Mouse (Mus musculus) limb, embryonic 11.5 days (tissue): ENCODE measurements around the gene Fyn. TPM values are rescaled to one million over a fixed set of nuclear protein-coding genes. Genes with fewer than 3 reads are reported as not detected.
A peak's percentile ranks its signal among the peaks of the same experiment; 100 is the strongest.

Experiments
- ATAC-seq: fragments of 200-750 bp; cut with Nextera tagmentation; 2 replicates; pipeline ENCODE4 v1.8.0; 2017; ENCODE audit warnings: low read depth; ENCODE audit not compliant: insufficient number of reproducible peaks, low FRiP score, low TSS enrichment
- DNase-seq: peaks from one replicate; pipeline ENCODE4 v3.0.0-alpha.2; 2015; ENCODE audit warnings: low spot score
- H3K27ac ChIP-seq: fragments of 300-500 bp; sonication (generic); replicated peaks from 2 replicates; pipeline ENCODE4 v1.5.1; 2014; ENCODE audit warnings: low read depth, mild to moderate bottlenecking, low read length
- H3K27me3 ChIP-seq: fragments of 300-500 bp; sonication (generic); 2 replicates; pipeline ENCODE4 v1.6.1; 2014; ENCODE audit warnings: mild to moderate bottlenecking, low read length, mixed read lengths; ENCODE audit not compliant: control insufficient read depth, insufficient read depth
- H3K36me3 ChIP-seq: fragments of 300-500 bp; sonication (generic); 2 replicates; pipeline ENCODE4 v1.6.1; 2014; ENCODE audit warnings: mild to moderate bottlenecking, low read length, moderate library complexity, mixed read lengths; ENCODE audit not compliant: control insufficient read depth, insufficient read depth
- H3K4me1 ChIP-seq: fragments of 300-500 bp; sonication (generic); 2 replicates; pipeline ENCODE4 v1.6.1; 2014; ENCODE audit warnings: low read length, mixed read lengths; ENCODE audit not compliant: control insufficient read depth, insufficient read depth
- H3K4me2 ChIP-seq: fragments of 300-500 bp; sonication (generic); 2 replicates; pipeline ENCODE4 v1.6.1; 2014; ENCODE audit warnings: low read depth, mild to moderate bottlenecking, moderate library complexity; ENCODE audit not compliant: severe bottlenecking
- H3K4me3 ChIP-seq: fragments of 300-500 bp; sonication (generic); 2 replicates; pipeline ENCODE4 v1.5.1; 2014; ENCODE audit warnings: low read depth, low read length
- H3K9ac ChIP-seq: fragments of 300-500 bp; sonication (generic); 2 replicates; pipeline ENCODE4 v1.6.1; 2014; ENCODE audit warnings: mild to moderate bottlenecking, low read length
- H3K9me3 ChIP-seq: fragments of 300-500 bp; sonication (generic); 2 replicates; pipeline ENCODE4 v1.6.1; 2016; ENCODE audit warnings: low read length; ENCODE audit not compliant: control insufficient read depth
- WGBS: fragments of 180-500 bp; shearing (Covaris S2); extraction: QIAGEN DNeasy Blood & Tissue Kit; methylation state at CpG from one replicate; pipeline ENCODE4 v1.1.7; 2014; 5-methylcytosine and 5-hydroxymethylcytosine counted together
- polyA plus RNA-seq: library from polyadenylated mRNA; unstranded; fragments of >200 nt; fragmentation: Nextera tagmentation; extraction: Ambion mirVana; gene quantifications from 2 replicates; pipeline ENCODE4 v1.2.1, GENCODE M21; 2014

Gene Fyn
- polyA plus RNA-seq, 1 experiment from 2014 or later: 20.6 TPM

GRCm38 (mm10) chr10:39563552-39564223, 195.0 kb downstream of the Fyn start:
- no peak overlapping the region for H3K4me2 ChIP-seq
- peak; percentile 31 for ATAC-seq
- 40% methylated on average over 24 of the region's 24 CpGs for WGBS

GRCm38 (mm10) chr10:39566901-39567300, 198.2 kb downstream of the Fyn start:
- ATAC-seq: no peak
- no peak overlapping the region for H3K9ac ChIP-seq
- H3K4me2 ChIP-seq: no peak overlapping the region
- WGBS: 92% methylated on average over 12 of the region's 12 CpGs
- no peaks in the 10 kb centered on the region for H3K27me3 ChIP-seq
- no peaks in the 10 kb centered on the region for H3K36me3 ChIP-seq
- no peak for DNase-seq
- peaks cover 10% of the 10 kb centered on the region for H3K4me1 ChIP-seq
- no peak overlapping the region for H3K4me3 ChIP-seq
- H3K27ac ChIP-seq: no peak overlapping the region
- H3K9me3 ChIP-seq: no peaks in the 10 kb centered on the region

More at GRCm38 (mm10) chr10:39563552-39564223, 195.0 kb downstream of the Fyn start:
- 0 out of 2 replicates have a peak overlapping the region, but pooled peaks have one; percentile 8 for H3K9ac ChIP-seq
- peaks cover 10% of the 10 kb centered on the region for H3K4me1 ChIP-seq
- 0 out of 2 replicates have a peak overlapping the region, but pooled peaks have one; percentile 17 for H3K27ac ChIP-seq
- no peak for DNase-seq
- H3K4me3 ChIP-seq: no peak overlapping the region
- no peaks in the 10 kb centered on the region for H3K27me3 ChIP-seq
- no peaks in the 10 kb centered on the region for H3K9me3 ChIP-seq
- H3K36me3 ChIP-seq: no peaks in the 10 kb centered on the region

- ATAC-seq: no peak
- 90% methylated on average over 4 of the region's 4 CpGs for WGBS
- no peaks in the 10 kb centered on the region for H3K9me3 ChIP-seq
- H3K4me3 ChIP-seq: no peak overlapping the region
- H3K27ac ChIP-seq: no peak overlapping the region
- no peaks in the 10 kb centered on the region for H3K27me3 ChIP-seq
- DNase-seq: no peak
- H3K4me2 ChIP-seq: no peak overlapping the region
- H3K4me1 ChIP-seq: peaks cover 3% of the 10 kb centered on the region; the same call in 1 of the 2 replicates
- no peak overlapping the region for H3K9ac ChIP-seq
- H3K36me3 ChIP-seq: no peaks in the 10 kb centered on the region
These were observed 200.3 kb downstream of the Fyn start for GRCm38 (mm10) chr10:39568991-39569390.

GRCm38 (mm10) chr10:39571011-39571410, 202.4 kb downstream of the Fyn start:
- WGBS: 72% methylated on average over 7 of the region's 7 CpGs
- no peaks in the 10 kb centered on the region for H3K36me3 ChIP-seq
- no peaks in the 10 kb centered on the region for H3K9me3 ChIP-seq
- H3K4me3 ChIP-seq: no peak overlapping the region
- no peak overlapping the region for H3K4me2 ChIP-seq
- no peaks in the 10 kb centered on the region for H3K4me1 ChIP-seq
- H3K27me3 ChIP-seq: no peaks in the 10 kb centered on the region
- DNase-seq: no peak
- no peak for ATAC-seq
- no peak overlapping the region for H3K9ac ChIP-seq
- no peak overlapping the region for H3K27ac ChIP-seq

- Histone ChIP-seq H3K4me1 (no peaks in the 10 kb centered on the region), H3K27me3 (no peaks in the 10 kb centered on the region), H3K27ac (no peak overlapping the region), H3K4me2 (no peak overlapping the region), H3K4me3 (no peak overlapping the region), H3K9ac (no peak overlapping the region; the same call in 1 of the 2 replicates), H3K9me3 (no peaks in the 10 kb centered on the region), H3K36me3 (no peaks in the 10 kb centered on the region)
- WGBS: 62% methylated on average over 9 of the region's 9 CpGs
- no peak for DNase-seq
- no peak for ATAC-seq
These were observed 203.5 kb downstream of the Fyn start for GRCm38 (mm10) chr10:39572050-39572671.

GRCm38 (mm10) chr10:39572672-39573051, 204.0 kb downstream of the Fyn start:
- ATAC-seq: no peak
- 56% methylated on average over 6 of the region's 6 CpGs for WGBS
- no peak overlapping the region for H3K4me2 ChIP-seq

GRCm38 (mm10) chr10:39576466-39576865, 207.8 kb downstream of the Fyn start:
- H3K4me1 ChIP-seq: 0 out of 2 replicates have a peak, but pooled peaks cover under 1% of the 10 kb centered on the region
- 82% methylated on average over 6 of the region's 6 CpGs for WGBS
- H3K9ac ChIP-seq: no peak overlapping the region
- no peak overlapping the region for H3K4me3 ChIP-seq
- H3K4me2 ChIP-seq: no peak overlapping the region
- ATAC-seq (no peak), DNase-seq (no peak)
- no peak overlapping the region for H3K27ac ChIP-seq
- no peaks in the 10 kb centered on the region for H3K9me3 ChIP-seq
- no peaks in the 10 kb centered on the region for H3K27me3 ChIP-seq
- no peaks in the 10 kb centered on the region for H3K36me3 ChIP-seq

More at GRCm38 (mm10) chr10:39572672-39573051, 204.0 kb downstream of the Fyn start:
- Histone ChIP-seq H3K4me1 (no peaks in the 10 kb centered on the region), H3K9ac (no peak overlapping the region; the same call in 1 of the 2 replicates), H3K9me3 (no peaks in the 10 kb centered on the region), H3K4me3 (no peak overlapping the region), H3K27ac (no peak overlapping the region), H3K36me3 (no peaks in the 10 kb centered on the region), H3K27me3 (no peaks in the 10 kb centered on the region)
- DNase-seq: no peak

GRCm38 (mm10) chr10:39580477-39580876, 211.8 kb downstream of the Fyn start:
- ATAC-seq: no peak
- Histone ChIP-seq H3K4me2 (no peak overlapping the region), H3K36me3 (no peaks in the 10 kb centered on the region), H3K9ac (no peak overlapping the region), H3K27me3 (no peaks in the 10 kb centered on the region), H3K9me3 (no peaks in the 10 kb centered on the region), H3K4me1 (0 out of 2 replicates have a peak, but pooled peaks cover 4% of the 10 kb centered on the region), H3K27ac (no peak overlapping the region), H3K4me3 (no peak overlapping the region)
- 63% methylated on average over 8 of the region's 8 CpGs for WGBS
- no peak for DNase-seq
